Mouse (Mus musculus) kidney, embryonic 14.5 days (tissue): Measurements from ENCODE around the gene Mapk12. TPM values are rescaled to one million over a fixed set of nuclear protein-coding genes. Genes with fewer than 3 reads are reported as not detected.

Experiments used
- ATAC-seq: fragments of 200-750 bp; cut with Nextera tagmentation; 2 replicates; pipeline ENCODE4 v1.8.0; 2017; ENCODE audit warnings: moderate number of reproducible peaks, mild to moderate bottlenecking, moderate TSS enrichment, moderate library complexity; ENCODE audit not compliant: low FRiP score, low TSS enrichment
- H3K27ac ChIP-seq: fragments of 300-500 bp; sonication (generic); 2 replicates; pipeline ENCODE4 v1.5.1; 2014; ENCODE audit warnings: low read depth, mild to moderate bottlenecking, low read length, moderate library complexity, mixed read lengths
- H3K27me3 ChIP-seq: fragments of 300-500 bp; sonication (generic); 2 replicates; pipeline ENCODE4 v1.6.1; 2014; ENCODE audit warnings: mild to moderate bottlenecking, low read length; ENCODE audit not compliant: control insufficient read depth, insufficient read depth
- H3K36me3 ChIP-seq: fragments of 300-500 bp; sonication (generic); 2 replicates; pipeline ENCODE4 v1.6.1; 2014; ENCODE audit warnings: low read length, mixed read lengths; ENCODE audit not compliant: control insufficient read depth, insufficient read depth
- H3K4me1 ChIP-seq: fragments of 300-500 bp; sonication (generic); 2 replicates; pipeline ENCODE4 v1.6.1; 2014; ENCODE audit warnings: low read length, mixed read lengths; ENCODE audit not compliant: control insufficient read depth, insufficient read depth
- H3K4me2 ChIP-seq: fragments of 300-500 bp; sonication (generic); replicated peaks from 2 replicates; pipeline ENCODE4 v1.6.1; 2014; ENCODE audit warnings: low read depth, mild to moderate bottlenecking, low read length
- H3K4me3 ChIP-seq: fragments of 300-500 bp; sonication (generic); 2 replicates; pipeline ENCODE4 v1.5.1; 2014; ENCODE audit warnings: mild to moderate bottlenecking, low read length
- H3K9ac ChIP-seq: fragments of 300-500 bp; sonication (generic); 2 replicates; pipeline ENCODE4 v1.6.1; 2014; ENCODE audit warnings: low read depth, mild to moderate bottlenecking, low read length, moderate library complexity
- H3K9me3 ChIP-seq: fragments of 300-500 bp; sonication (generic); 2 replicates; pipeline ENCODE4 v1.6.1; 2016; ENCODE audit warnings: low read length; ENCODE audit not compliant: control insufficient read depth
- WGBS: fragments of 180-500 bp; shearing (Covaris S2); extraction: QIAGEN DNeasy Blood & Tissue Kit; methylation state at CpG from one replicate; pipeline ENCODE4 v1.1.7; 2014; 5-methylcytosine and 5-hydroxymethylcytosine counted together
- polyA plus RNA-seq: library from polyadenylated mRNA; unstranded; fragments of >200 nt; fragmentation: Nextera tagmentation; extraction: Ambion mirVana; gene quantifications from 2 replicates; pipeline ENCODE4 v1.2.1, GENCODE M21; 2014

Gene Mapk12
- polyA plus RNA-seq, 1 experiment from 2014 or later, result 20.8 TPM

- Histone ChIP-seq H3K4me1 (no peaks in the 10 kb centered on the region), H3K4me2 (no peak overlapping the region), H3K9ac (no peak overlapping the region), H3K27ac (no peak overlapping the region), H3K9me3 (no peaks in the 10 kb centered on the region), H3K36me3 (peaks cover 97% of the 10 kb centered on the region), H3K27me3 (no peaks in the 10 kb centered on the region), H3K4me3 (no peak overlapping the region)
- no peak for ATAC-seq
- 95% methylated on average over 16 of the region's 16 CpGs for WGBS
Measured at GRCm38 (mm10) chr15:89158516-89158915, 18.0 kb upstream of the Mapk12 start.

- Histone ChIP-seq H3K9ac (no peak overlapping the region), H3K36me3 (peaks cover 92% of the 10 kb centered on the region), H3K27me3 (no peaks in the 10 kb centered on the region), H3K4me2 (no peak overlapping the region), H3K4me3 (no peak overlapping the region), H3K4me1 (no peaks in the 10 kb centered on the region), H3K9me3 (no peaks in the 10 kb centered on the region), H3K27ac (no peak overlapping the region)
- 68% methylated on average over 7 of the region's 7 CpGs for WGBS
- no peak for ATAC-seq
Measured at GRCm38 (mm10) chr15:89157954-89158353, 17.5 kb upstream of the Mapk12 start.

GRCm38 (mm10) chr15:89152312-89152711 is 11.8 kb upstream of the Mapk12 start:
- Histone ChIP-seq H3K4me3 (no peak overlapping the region), H3K27me3 (0 out of 2 replicates have a peak, but pooled peaks cover 4% of the 10 kb centered on the region), H3K4me1 (peaks cover 25% of the 10 kb centered on the region), H3K9ac (no peak overlapping the region), H3K27ac (no peak overlapping the region), H3K36me3 (peaks cover 35% of the 10 kb centered on the region), H3K4me2 (no peak overlapping the region), H3K9me3 (no peaks in the 10 kb centered on the region)
- ATAC-seq, result no peak

- WGBS, result 2% methylated on average over 13 of the region's 13 CpGs
- Histone ChIP-seq H3K27ac (no peak overlapping the region), H3K4me2 (peak overlapping the region; percentile 95), H3K27me3 (peaks cover 11% of the 10 kb centered on the region; the same call in 1 of the 2 replicates), H3K36me3 (peaks cover 12% of the 10 kb centered on the region), H3K9ac (peak overlapping the region; percentile 78; the same call in 1 of the 2 replicates), H3K9me3 (no peaks in the 10 kb centered on the region), H3K4me1 (peaks cover 37% of the 10 kb centered on the region), H3K4me3 (peak overlapping the region; percentile 68)
- ATAC-seq, result peak; percentile 5; the same call in 1 of the 2 replicates
Measured at GRCm38 (mm10) chr15:89150041-89150390, 9.5 kb upstream of the Mapk12 start.

GRCm38 (mm10) chr15:89149271-89150040 is 9.0 kb upstream of the Mapk12 start, which contains the start of gene Mapk11:
TSS of gene Mapk11 (minus strand) at chr15:89149628.
- H3K27me3 ChIP-seq, result peaks cover 11% of the 10 kb centered on the region; the same call in 1 of the 2 replicates
- ATAC-seq, result peak; percentile 51
- peak within 1 kb of the TSS; percentile 68 for H3K4me3 ChIP-seq
- H3K36me3 ChIP-seq, result peaks cover 7% of the 10 kb centered on the region
- H3K9me3 ChIP-seq, result no peaks in the 10 kb centered on the region
- H3K4me1 ChIP-seq, result peaks cover 37% of the 10 kb centered on the region
- no peak within 1 kb of the TSS for H3K27ac ChIP-seq
- H3K4me2 ChIP-seq, result peak within 1 kb of the TSS; percentile 95
- peak within 1 kb of the TSS; percentile 78 for H3K9ac ChIP-seq
- 1% methylated on average over 60 of the region's 61 CpGs for WGBS

GRCm38 (mm10) chr15:89148496-89149270 is 8.2 kb upstream of the Mapk12 start:
- 5% methylated on average over 25 of the region's 25 CpGs for WGBS
- Histone ChIP-seq H3K4me1 (peaks cover 37% of the 10 kb centered on the region), H3K9ac (peak overlapping the region; percentile 78), H3K27me3 (peaks cover 11% of the 10 kb centered on the region; the same call in 1 of the 2 replicates), H3K4me3 (peak overlapping the region; percentile 68), H3K9me3 (no peaks in the 10 kb centered on the region), H3K4me2 (peak overlapping the region; percentile 95), H3K36me3 (no peaks in the 10 kb centered on the region; the same call in 1 of the 2 replicates), H3K27ac (no peak overlapping the region)
- ATAC-seq, result no peak

GRCm38 (mm10) chr15:89147895-89148294 is 7.4 kb upstream of the Mapk12 start:
- Histone ChIP-seq H3K36me3 (no peaks in the 10 kb centered on the region), H3K9ac (no peak overlapping the region), H3K27me3 (peaks cover 11% of the 10 kb centered on the region; the same call in 1 of the 2 replicates), H3K9me3 (no peaks in the 10 kb centered on the region), H3K4me1 (peaks cover 37% of the 10 kb centered on the region), H3K4me2 (peak overlapping the region; percentile 62; the same call in 1 of the 2 replicates), H3K4me3 (peak overlapping the region; percentile 68; the same call in 1 of the 2 replicates), H3K27ac (no peak overlapping the region)
- WGBS, result 30% methylated on average over 4 of the region's 4 CpGs
- 0 out of 2 replicates have a peak, but pooled peaks have one; percentile 6 for ATAC-seq

GRCm38 (mm10) chr15:89147456-89147855 is 7.0 kb upstream of the Mapk12 start:
- no peaks in the 10 kb centered on the region for H3K9me3 ChIP-seq
- no peak overlapping the region for H3K27ac ChIP-seq
- peaks cover 11% of the 10 kb centered on the region; the same call in 1 of the 2 replicates for H3K27me3 ChIP-seq
- WGBS, result 25% methylated on average over 10 of the region's 10 CpGs
- H3K4me1 ChIP-seq, result peaks cover 37% of the 10 kb centered on the region
- peak overlapping the region; percentile 62 for H3K4me2 ChIP-seq
- no peak for ATAC-seq
- no peak overlapping the region for H3K9ac ChIP-seq
- H3K4me3 ChIP-seq, result peak overlapping the region; percentile 35; the same call in 1 of the 2 replicates
- H3K36me3 ChIP-seq, result no peaks in the 10 kb centered on the region
